Mouse (Mus musculus) adipocyte (in vitro differentiated cells): ENCODE data around the gene Olfr130.

Experiments used
- DNase-seq: peaks from one replicate; pipeline ENCODE4 v3.0.0-alpha.2; 2016; ENCODE audit warnings: low spot score

The Olfr130 gene

DNA sequence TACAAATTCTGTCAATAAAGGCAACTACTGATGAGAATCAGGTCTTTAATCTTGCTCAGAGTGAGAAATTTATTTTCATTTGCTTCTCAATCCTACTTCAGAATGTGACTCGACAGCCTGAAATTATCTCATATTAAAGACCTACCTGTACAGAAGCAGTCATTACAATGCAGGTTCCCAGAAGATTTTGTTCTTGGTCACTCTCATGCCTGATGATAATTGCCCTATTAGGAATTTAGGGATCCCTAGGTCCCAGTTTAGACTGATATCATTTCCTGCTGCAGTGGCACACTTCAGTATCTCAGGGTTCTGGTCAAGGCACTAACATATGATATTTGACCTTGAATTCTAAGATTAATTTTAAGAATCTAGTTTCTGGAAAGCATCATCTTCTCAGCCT lies at the start of gene Olfr130:
Gene Olfr130, plus strand, starts transcription at position 301 of the 400 bp plus-strand sequence.
- DNase-seq = no peak

DNA sequence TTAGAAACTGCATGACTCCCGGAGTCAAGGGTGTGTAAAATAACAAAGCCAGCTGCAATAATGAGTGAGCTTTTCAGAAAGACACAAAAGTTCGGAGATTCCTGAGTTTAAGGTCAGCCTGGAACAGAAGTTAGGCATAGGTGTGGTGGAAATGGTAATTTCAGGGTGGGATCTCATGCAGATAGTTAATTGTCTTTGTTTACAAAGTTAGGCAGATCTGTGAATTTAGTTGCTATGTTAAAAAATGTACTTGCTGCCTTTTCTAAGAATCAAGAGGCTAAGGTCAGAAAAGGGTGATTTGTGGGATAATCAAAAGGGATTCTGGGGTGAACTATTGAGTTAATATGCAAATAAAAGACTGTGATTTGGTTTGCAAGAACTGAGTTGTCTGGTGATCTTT lies 47.4 kb upstream of the Olfr130 start:
- no peak for DNase-seq

DNA sequence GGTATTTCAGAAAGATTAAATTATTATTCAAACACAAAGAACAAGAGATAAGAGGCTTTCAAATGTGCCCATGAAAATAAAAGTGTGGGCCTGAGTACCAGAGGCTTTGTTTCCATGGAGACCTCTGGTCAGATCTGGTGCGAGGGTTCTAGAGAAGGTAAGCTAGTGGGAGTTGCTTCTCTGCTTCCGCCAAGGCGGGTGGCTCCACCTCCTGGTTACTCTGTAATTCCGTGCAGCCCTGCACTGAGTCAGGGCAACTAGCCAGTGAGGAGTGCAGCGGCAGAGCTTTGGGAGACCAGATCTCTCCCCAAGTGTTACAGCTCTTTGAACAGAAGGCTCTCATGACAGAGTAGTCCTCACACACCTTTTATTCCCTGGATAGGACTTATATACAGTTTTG lies 37.4 kb upstream of the Olfr130 start:
- no peak for DNase-seq

DNA sequence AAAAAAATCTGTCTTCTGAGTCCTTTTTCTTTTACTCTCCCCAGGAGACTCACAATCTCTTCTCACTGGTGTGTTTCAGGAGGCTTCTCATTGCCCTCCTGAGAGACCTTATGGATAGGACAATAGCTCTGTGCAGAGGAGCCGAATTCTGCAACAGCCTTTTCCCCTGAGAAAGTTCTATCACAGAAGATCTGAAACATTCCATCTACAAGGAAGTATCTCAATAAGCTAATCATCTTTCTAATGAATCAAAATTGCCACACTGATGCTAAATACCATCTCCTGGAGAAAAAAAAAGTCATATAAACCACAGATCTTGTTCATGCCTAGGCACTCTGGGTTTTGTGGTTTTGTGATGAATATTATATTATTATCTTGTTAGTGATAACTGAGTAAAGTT lies 3.7 kb upstream of the Olfr130 start, which contains the start of gene Olfr129:
Gene Olfr129, minus strand, starts transcription at position 101 of the 400 bp plus-strand sequence.
- DNase-seq = no peak

DNA sequence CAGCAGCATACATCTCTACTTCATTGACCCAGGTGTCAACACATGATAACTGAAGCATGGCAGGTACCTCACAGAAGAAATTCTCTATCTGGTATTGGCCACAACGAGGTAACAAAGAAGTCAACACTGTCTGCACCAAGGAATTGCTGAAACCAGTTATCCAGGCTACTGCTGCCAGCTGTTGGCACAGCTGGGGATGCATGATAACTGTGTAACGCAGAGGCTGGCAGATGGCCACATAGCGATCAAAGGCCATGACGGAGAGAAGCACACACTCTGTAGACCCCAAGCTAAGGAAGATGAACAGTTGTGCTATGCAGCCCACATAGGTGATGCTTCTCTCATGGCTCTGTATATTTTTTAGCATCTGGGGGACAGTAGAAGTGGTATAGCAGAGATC lies 18.6 kb downstream of the Olfr130 start:
- DNase-seq = no peak

DNA sequence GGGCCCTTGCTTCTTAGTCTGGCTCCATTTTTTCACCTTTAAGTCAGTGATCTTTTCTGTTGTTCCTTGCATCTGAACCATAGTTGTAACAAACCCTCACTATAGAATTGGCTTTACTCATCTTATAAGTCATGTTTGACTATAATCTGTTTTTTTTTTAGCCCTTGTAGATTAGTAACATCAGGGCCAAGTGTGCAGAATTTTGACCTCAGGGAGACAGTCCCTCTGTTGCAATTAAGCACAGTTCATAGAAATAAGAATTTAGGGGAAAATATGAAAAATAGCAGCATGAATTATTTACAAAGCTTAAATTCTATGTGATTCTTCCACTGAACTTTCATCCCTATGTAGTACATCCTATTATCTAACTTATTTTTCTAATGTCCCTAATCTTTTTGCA lies 24.9 kb downstream of the Olfr130 start, which contains the start of gene Olfr131:
Gene Olfr131, minus strand, starts transcription at position 101 of the 400 bp plus-strand sequence.
- no peak for DNase-seq
